Mouse (Mus musculus) limb, embryonic 14.5 days (tissue): Measurements from ENCODE around the gene Rufy4. TPM values are rescaled to one million over a fixed set of nuclear protein-coding genes. Genes with fewer than 3 reads are reported as not detected.

ENCODE experiments used
- ATAC-seq: fragments of 200-750 bp; cut with Nextera tagmentation; 2 replicates; pipeline ENCODE4 v1.8.0; 2017; ENCODE audit warnings: low read depth, moderate number of reproducible peaks, moderate TSS enrichment; ENCODE audit not compliant: low FRiP score
- DNase-seq: peaks from one replicate; pipeline ENCODE4 v3.0.0-alpha.2; 2015; ENCODE audit warnings: low spot score
- H3K27ac ChIP-seq: fragments of 300-500 bp; sonication (generic); replicated peaks from 2 replicates; pipeline ENCODE4 v1.5.1; 2014; ENCODE audit warnings: low read depth, mild to moderate bottlenecking, low read length, moderate library complexity, mixed read lengths
- H3K27me3 ChIP-seq: fragments of 300-500 bp; sonication (generic); 2 replicates; pipeline ENCODE4 v1.6.1; 2014; ENCODE audit warnings: low read length, mixed read lengths; ENCODE audit not compliant: control insufficient read depth, insufficient read depth
- H3K36me3 ChIP-seq: fragments of 300-500 bp; sonication (generic); 2 replicates; pipeline ENCODE4 v1.6.1; 2014; ENCODE audit warnings: mild to moderate bottlenecking, low read length, moderate library complexity, mixed read lengths; ENCODE audit not compliant: control insufficient read depth, insufficient read depth
- H3K4me1 ChIP-seq: fragments of 300-500 bp; sonication (generic); 2 replicates; pipeline ENCODE4 v1.6.1; 2014; ENCODE audit warnings: antibody characterized with exemption, low read length, mixed read lengths; ENCODE audit not compliant: control insufficient read depth, insufficient read depth
- H3K4me2 ChIP-seq: fragments of 300-500 bp; sonication (generic); replicated peaks from 2 replicates; pipeline ENCODE4 v1.6.1; 2014; ENCODE audit warnings: low read depth, mild to moderate bottlenecking, low read length, moderate library complexity; ENCODE audit not compliant: severe bottlenecking
- H3K4me3 ChIP-seq: fragments of 300-500 bp; sonication (generic); replicated peaks from 2 replicates; pipeline ENCODE4 v1.5.1; 2014; ENCODE audit warnings: low read length
- H3K9ac ChIP-seq: fragments of 300-500 bp; sonication (generic); 2 replicates; pipeline ENCODE4 v1.6.1; 2014; ENCODE audit warnings: mild to moderate bottlenecking, low read depth, low read length, moderate library complexity; ENCODE audit not compliant: severe bottlenecking
- H3K9me3 ChIP-seq: fragments of 300-500 bp; sonication (generic); 2 replicates; pipeline ENCODE4 v1.6.1; 2016; ENCODE audit warnings: low read length; ENCODE audit not compliant: control insufficient read depth
- POLR2A ChIP-seq: fragments of 200-500 bp; IDR thresholded peaks from 2 replicates; pipeline ENCODE4 v1.8.0; 2012; ENCODE audit warnings: inconsistent platforms, mild to moderate bottlenecking, moderate library complexity, borderline replicate concordance; ENCODE audit not compliant: insufficient read depth, insufficient read length; ENCODE audit errors: extremely low read depth
- WGBS: fragments of 180-500 bp; shearing (Covaris S2); extraction: QIAGEN DNeasy Blood & Tissue Kit; methylation state at CpG from one replicate; pipeline ENCODE4 v1.1.7; 2014; 5-methylcytosine and 5-hydroxymethylcytosine counted together
- polyA plus RNA-seq, 2 experiments: library from polyadenylated mRNA; depleted of rRNA in 1 of 2; stranded (reverse) in 1 of 2; unstranded in 1 of 2; fragments of >200 nt; fragmentation: Nextera tagmentation in 1 of 2; extraction: Ambion mirVana in 1 of 2; gene quantifications; 2 replicates each; pipeline versions ENCODE4 v1.2.1 to v1.2.3; 2012 to 2014

The Rufy4 gene
- polyA plus RNA-seq, 2 experiments, result 0.48 to 0.65 TPM

DNA sequence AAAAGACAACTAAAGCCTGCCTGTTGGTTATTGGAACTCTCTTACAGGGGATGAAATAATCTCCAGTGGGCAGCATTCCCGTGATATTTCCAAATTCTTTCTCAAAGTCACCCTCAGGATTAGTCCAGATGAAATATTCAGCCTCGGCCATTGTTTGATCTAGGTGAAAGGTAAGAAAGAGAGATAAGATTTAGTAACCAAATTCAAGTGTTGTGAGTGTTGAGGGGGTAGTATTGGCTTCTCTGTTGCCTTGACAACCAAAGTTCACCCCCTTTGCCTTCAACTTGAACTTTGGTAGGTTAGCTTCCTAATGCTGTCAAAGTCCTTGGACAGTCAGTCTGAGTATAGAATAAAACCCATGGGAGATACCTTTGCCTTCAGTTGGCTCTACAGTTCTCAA is 67.4 kb downstream of the Rufy4 start:
- no peak overlapping the region for H3K9ac ChIP-seq
- TF ChIP-seq POLR2A, result no peak
- H3K27ac ChIP-seq, result no peak overlapping the region
- no peaks in the 10 kb centered on the region for H3K4me1 ChIP-seq
- H3K9me3 ChIP-seq, result no peaks in the 10 kb centered on the region
- H3K4me3 ChIP-seq, result no peak overlapping the region
- WGBS, result 86% methylated on average over 2 of the region's 2 CpGs
- ATAC-seq (no peak), DNase-seq (no peak)
- H3K4me2 ChIP-seq, result no peak overlapping the region
- H3K36me3 ChIP-seq, result no peaks in the 10 kb centered on the region
- no peaks in the 10 kb centered on the region for H3K27me3 ChIP-seq

DNA sequence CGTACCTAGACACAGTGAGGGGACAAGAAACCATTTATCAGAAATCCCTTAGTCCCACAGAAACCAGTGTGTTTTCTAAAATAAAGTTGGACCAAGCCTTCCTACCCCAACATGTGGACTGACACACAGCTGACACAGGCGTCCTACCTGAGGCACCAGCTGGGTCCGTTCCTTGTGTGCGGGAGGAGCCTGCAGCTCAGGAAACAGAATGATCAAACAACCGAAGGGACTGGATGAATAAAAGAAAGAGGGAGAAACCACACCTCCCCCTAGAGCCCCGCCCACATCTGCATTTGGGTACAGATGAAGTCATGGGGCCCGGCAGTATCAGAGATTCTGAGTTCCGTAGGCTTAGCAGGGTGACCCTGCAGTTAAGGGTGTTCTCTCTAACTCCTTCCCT is 69.1 kb downstream of the Rufy4 start, which contains the start of gene Cxcr1:
Gene Cxcr1, minus strand, starts transcription at position 187 of the 400 bp plus-strand sequence.
- no peak within 1 kb of the TSS for H3K9ac ChIP-seq
- H3K27ac ChIP-seq, result no peak within 1 kb of the TSS
- DNase-seq (no peak), ATAC-seq (no peak)
- no peak for TF ChIP-seq POLR2A
- 62% methylated on average over 8 of the region's 8 CpGs for WGBS
- H3K4me3 ChIP-seq, result no peak within 1 kb of the TSS
- no peaks in the 10 kb centered on the region for H3K27me3 ChIP-seq
- no peaks in the 10 kb centered on the region for H3K4me1 ChIP-seq
- no peaks in the 10 kb centered on the region for H3K9me3 ChIP-seq
- H3K36me3 ChIP-seq, result no peaks in the 10 kb centered on the region
- H3K4me2 ChIP-seq, result no peak within 1 kb of the TSS

DNA sequence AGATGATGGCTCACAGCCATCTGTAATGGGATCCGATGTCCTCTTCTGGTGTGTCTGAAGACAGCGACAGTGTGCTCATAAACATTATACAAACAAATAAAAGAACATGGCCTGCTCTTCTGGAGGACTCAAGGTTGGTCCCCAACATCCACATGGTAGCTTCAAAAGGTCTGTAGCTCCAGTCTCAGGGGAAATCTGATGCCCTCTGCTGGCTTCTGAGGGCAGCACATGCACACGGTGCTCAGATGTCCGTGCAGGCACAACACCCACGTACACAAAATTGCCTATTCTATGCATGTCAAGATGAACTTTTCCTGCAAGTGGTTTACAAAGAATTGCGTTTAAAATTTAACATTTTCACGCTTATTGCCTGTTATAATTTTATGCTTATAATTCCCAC is 70.6 kb downstream of the Rufy4 start:
- H3K36me3 ChIP-seq, result no peaks in the 10 kb centered on the region
- TF ChIP-seq POLR2A, result no peak
- no peaks in the 10 kb centered on the region for H3K9me3 ChIP-seq
- no peak for DNase-seq
- ATAC-seq, result no peak
- 47% methylated on average over 7 of the region's 7 CpGs for WGBS
- no peak overlapping the region for H3K4me2 ChIP-seq
- H3K27ac ChIP-seq, result no peak overlapping the region
- no peak overlapping the region for H3K9ac ChIP-seq
- H3K27me3 ChIP-seq, result no peaks in the 10 kb centered on the region
- H3K4me1 ChIP-seq, result no peaks in the 10 kb centered on the region
- H3K4me3 ChIP-seq, result no peak overlapping the region

DNA sequence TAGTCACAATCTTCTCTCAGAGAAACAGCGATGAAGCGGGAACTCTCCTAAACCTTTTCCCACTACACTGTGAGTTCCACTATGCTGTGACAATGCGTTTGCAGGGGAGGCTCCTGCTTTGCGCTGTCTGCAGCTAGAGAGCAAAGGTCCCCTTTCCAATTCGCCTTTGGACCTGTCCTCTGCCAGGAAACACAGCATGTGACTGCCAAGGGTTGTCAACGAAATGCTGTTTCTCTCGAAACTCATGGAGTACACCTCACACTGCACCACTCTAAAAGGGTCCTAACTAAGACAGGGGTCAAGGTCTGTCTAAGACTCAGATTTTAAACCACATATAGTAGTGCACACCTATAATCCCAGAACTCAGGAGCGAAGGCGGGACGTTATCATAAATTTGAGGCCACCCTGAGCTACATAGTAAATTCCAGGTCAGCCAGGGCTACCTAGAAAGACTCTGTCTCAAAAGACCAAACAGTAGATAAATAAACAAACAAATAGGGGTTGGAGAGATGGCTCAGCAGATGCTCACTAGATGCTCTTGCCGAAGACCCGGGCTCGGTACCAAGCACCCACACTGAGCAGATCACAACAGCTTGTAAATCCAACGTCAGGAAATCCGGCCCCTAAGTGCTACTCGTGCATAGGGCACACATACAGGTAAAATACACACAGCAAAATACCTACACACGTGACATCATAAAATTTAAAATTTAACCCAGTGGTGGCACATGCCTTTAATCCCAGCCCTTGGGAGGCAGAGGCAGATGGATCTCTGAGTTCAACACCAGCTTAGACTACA is 71.5 kb downstream of the Rufy4 start:
- H3K9ac ChIP-seq, result no peak overlapping the region
- no peak for ATAC-seq
- 72% methylated on average over 17 of the region's 17 CpGs for WGBS
- DNase-seq, result no peak
- no peaks in the 10 kb centered on the region for H3K36me3 ChIP-seq
- no peak overlapping the region for H3K4me2 ChIP-seq
- no peak overlapping the region for H3K27ac ChIP-seq
- H3K4me1 ChIP-seq, result no peaks in the 10 kb centered on the region
- H3K4me3 ChIP-seq, result no peak overlapping the region
- TF ChIP-seq POLR2A, result no peak
- H3K9me3 ChIP-seq, result no peaks in the 10 kb centered on the region
- no peaks in the 10 kb centered on the region for H3K27me3 ChIP-seq

Other genes with a start within 250 kb of the Rufy4 start
- gene Tns1, start 1.1 kb upstream of the Rufy4 start, polyA plus RNA-seq (2012; rRNA removed), result 38.0 and 67.2 TPM in 2 replicates
- 51.3 and 55.9 TPM in 2 replicates for gene Tns1, start 1.1 kb upstream of the Rufy4 start, polyA plus RNA-seq (2014; fragmentation: Nextera tagmentation; extraction: Ambion mirVana)
- gene Cxcr2, start 28.4 kb downstream of the Rufy4 start, polyA plus RNA-seq (2012; rRNA removed), result 0.13 and 0.15 TPM in 2 replicates
- gene Cxcr2, start 28.4 kb downstream of the Rufy4 start, polyA plus RNA-seq (2014; fragmentation: Nextera tagmentation; extraction: Ambion mirVana), result 0.06 TPM in 1 of 2 replicates, not detected in the other
- not detected in 2 replicates for gene Cxcr1, start 69.1 kb downstream of the Rufy4 start, polyA plus RNA-seq (2012; rRNA removed)
- gene Cxcr1, start 69.1 kb downstream of the Rufy4 start, polyA plus RNA-seq (2014; fragmentation: Nextera tagmentation; extraction: Ambion mirVana), result not detected in 2 replicates
- 193 and 230 TPM in 2 replicates for gene Arpc2, start 110.5 kb downstream of the Rufy4 start, polyA plus RNA-seq (2012; rRNA removed)
- 344 and 345 TPM in 2 replicates for gene Arpc2, start 110.5 kb downstream of the Rufy4 start, polyA plus RNA-seq (2014; fragmentation: Nextera tagmentation; extraction: Ambion mirVana)
- gene Gpbar1, start 153.0 kb downstream of the Rufy4 start, polyA plus RNA-seq (2012; rRNA removed), result not detected in 2 replicates
- 0.25 and 0.34 TPM in 2 replicates for gene Gpbar1, start 153.0 kb downstream of the Rufy4 start, polyA plus RNA-seq (2014; fragmentation: Nextera tagmentation; extraction: Ambion mirVana)
- gene Aamp, start 159.2 kb downstream of the Rufy4 start, polyA plus RNA-seq (2012; rRNA removed), result 174 and 181 TPM in 2 replicates
- 228 and 238 TPM in 2 replicates for gene Aamp, start 159.2 kb downstream of the Rufy4 start, polyA plus RNA-seq (2014; fragmentation: Nextera tagmentation; extraction: Ambion mirVana)
- gene Pnkd, start 159.4 kb downstream of the Rufy4 start, polyA plus RNA-seq (2012; rRNA removed), result 63.9 and 70.7 TPM in 2 replicates
- 124 and 129 TPM in 2 replicates for gene Pnkd, start 159.4 kb downstream of the Rufy4 start, polyA plus RNA-seq (2014; fragmentation: Nextera tagmentation; extraction: Ambion mirVana)
- gene Tmbim1, start 180.1 kb downstream of the Rufy4 start, polyA plus RNA-seq (2012; rRNA removed), result 48.0 and 102 TPM in 2 replicates
- 37.7 and 41.7 TPM in 2 replicates for gene Tmbim1, start 180.1 kb downstream of the Rufy4 start, polyA plus RNA-seq (2014; fragmentation: Nextera tagmentation; extraction: Ambion mirVana)
- gene Catip, start 236.6 kb downstream of the Rufy4 start, polyA plus RNA-seq (2012; rRNA removed), result 3.8 and 4.2 TPM in 2 replicates
- gene Catip, start 236.6 kb downstream of the Rufy4 start, polyA plus RNA-seq (2014; fragmentation: Nextera tagmentation; extraction: Ambion mirVana), result 0.73 and 1.8 TPM in 2 replicates
- gene Slc11a1, start 249.7 kb downstream of the Rufy4 start, polyA plus RNA-seq (2012; rRNA removed), result 7.2 and 8.0 TPM in 2 replicates
- 3.2 and 3.5 TPM in 2 replicates for gene Slc11a1, start 249.7 kb downstream of the Rufy4 start, polyA plus RNA-seq (2014; fragmentation: Nextera tagmentation; extraction: Ambion mirVana)